Mouse (Mus musculus): Measurements from ENCODE around the gene Brd2. TPM values are rescaled to one million over a fixed set of nuclear protein-coding genes. Genes with fewer than 3 reads are reported as not detected.

Gene Brd2
- total and polyA plus RNA-seq, 3 experiments = 214 to 336 (median 298) TPM

GRCm38 (mm10) chr17:34102831-34103230 lies 19.6 kb downstream of the Brd2 start:
- DNase-seq (ENCODE audit: low spot score) (no peak), ATAC-seq (ENCODE audit: extremely low read depth, insufficient number of reproducible peaks, low FRiP score, poor library complexity, severe bottlenecking) (no peak)
- Histone ChIP-seq H3K27me3 (ENCODE audit: insufficient read depth, low read length) (peaks cover 14% of the 10 kb centered on the region), H3K4me1 (ENCODE audit: insufficient read depth, low read depth, low read length) (peaks cover 32% of the 10 kb centered on the region), H3K4me3 (ENCODE audit: low read depth, low read length) (no peak overlapping the region; the same call in 1 of the 2 replicates), H3K9me3 (replicated peaks) (0 out of 2 replicates have a peak, but pooled peaks cover 2% of the 10 kb centered on the region), H3K36me3 (replicated peaks) (peaks cover 7% of the 10 kb centered on the region)
- TF ChIP-seq GATA2 (IDR thresholded peaks at IDR 0.05; ENCODE audit: borderline replicate concordance, low read depth, low read length) = no peak
- no peak for TF ChIP-seq GATA1 (IDR thresholded peaks at IDR 0.05; ENCODE audit: borderline replicate concordance, low read length)
- TF ChIP-seq CTCF (IDR thresholded peaks at IDR 0.05; ENCODE audit: low read depth, low read length) = no peak
- no peak for TF ChIP-seq TAL1 (conservative IDR thresholded peaks at IDR 0.05; ENCODE audit: low read depth, low read length)
- TF ChIP-seq POLR2AphosphoS5 (IDR thresholded peaks at IDR 0.05; ENCODE audit: insufficient replicate concordance, low read depth, low read length) = no peak

- H3K36me3 ChIP-seq (replicated peaks) = no peaks in the 10 kb centered on the region
- ATAC-seq (ENCODE audit: extremely low read depth, insufficient number of reproducible peaks, low FRiP score, poor library complexity, severe bottlenecking) (peak; percentile 54), DNase-seq (ENCODE audit: low spot score) (peak; percentile 75)
- peaks cover 19% of the 10 kb centered on the region for H3K27me3 ChIP-seq (ENCODE audit: insufficient read depth, low read length)
- peaks cover 32% of the 10 kb centered on the region for H3K4me1 ChIP-seq (ENCODE audit: insufficient read depth, low read depth, low read length)
- 0 out of 2 replicates have a peak, but pooled peaks cover 2% of the 10 kb centered on the region for H3K9me3 ChIP-seq (replicated peaks)
- no peak for TF ChIP-seq TAL1 (conservative IDR thresholded peaks at IDR 0.05; ENCODE audit: low read depth, low read length)
- peak; percentile 64 for TF ChIP-seq CTCF (IDR thresholded peaks at IDR 0.05; ENCODE audit: low read depth, low read length)
- peak overlapping the region; percentile 63 for H3K4me3 ChIP-seq (ENCODE audit: low read depth, low read length)
These were observed 20.8 kb downstream of the Brd2 start for GRCm38 (mm10) chr17:34101604-34102032.

- TF ChIP-seq POLR2AphosphoS5 (IDR thresholded peaks at IDR 0.05; ENCODE audit: insufficient replicate concordance, low read depth, low read length) (no peak), TAL1 (conservative IDR thresholded peaks at IDR 0.05; ENCODE audit: low read depth, low read length) (no peak), CTCF (IDR thresholded peaks at IDR 0.05; ENCODE audit: low read depth, low read length) (no peak), GATA2 (IDR thresholded peaks at IDR 0.05; ENCODE audit: borderline replicate concordance, low read depth, low read length) (no peak), GATA1 (IDR thresholded peaks at IDR 0.05; ENCODE audit: borderline replicate concordance, low read length) (no peak)
- Histone ChIP-seq H3K9me3 (replicated peaks) (0 out of 2 replicates have a peak, but pooled peaks cover 2% of the 10 kb centered on the region), H3K4me1 (ENCODE audit: insufficient read depth, low read depth, low read length) (peaks cover 32% of the 10 kb centered on the region), H3K4me3 (ENCODE audit: low read depth, low read length) (peak overlapping the region; percentile 63; the same call in 1 of the 2 replicates), H3K27me3 (ENCODE audit: insufficient read depth, low read length) (peaks cover 22% of the 10 kb centered on the region), H3K36me3 (replicated peaks) (no peaks in the 10 kb centered on the region)
- DNase-seq (ENCODE audit: low spot score) = no peak
- ATAC-seq (ENCODE audit: extremely low read depth, insufficient number of reproducible peaks, low FRiP score, poor library complexity, severe bottlenecking) = no peak
These were observed 21.2 kb downstream of the Brd2 start for GRCm38 (mm10) chr17:34101185-34101584.

- Histone ChIP-seq H3K27me3 (ENCODE audit: insufficient read depth, low read length) (peaks cover 25% of the 10 kb centered on the region), H3K4me3 (ENCODE audit: low read depth, low read length) (no peak overlapping the region), H3K4me1 (ENCODE audit: insufficient read depth, low read depth, low read length) (peaks cover 32% of the 10 kb centered on the region), H3K36me3 (replicated peaks) (no peaks in the 10 kb centered on the region), H3K9me3 (replicated peaks) (no peaks in the 10 kb centered on the region)
- no peak for TF ChIP-seq POLR2AphosphoS5 (IDR thresholded peaks at IDR 0.05; ENCODE audit: insufficient replicate concordance, low read depth, low read length)
- no peak for TF ChIP-seq GATA2 (IDR thresholded peaks at IDR 0.05; ENCODE audit: borderline replicate concordance, low read depth, low read length)
- TF ChIP-seq TAL1 (conservative IDR thresholded peaks at IDR 0.05; ENCODE audit: low read depth, low read length) = no peak
- no peak for TF ChIP-seq GATA1 (IDR thresholded peaks at IDR 0.05; ENCODE audit: borderline replicate concordance, low read length)
- no peak for TF ChIP-seq CTCF (IDR thresholded peaks at IDR 0.05; ENCODE audit: low read depth, low read length)
- ATAC-seq (ENCODE audit: extremely low read depth, insufficient number of reproducible peaks, low FRiP score, poor library complexity, severe bottlenecking) (no peak), DNase-seq (ENCODE audit: low spot score) (no peak)
These were observed 22.9 kb downstream of the Brd2 start for GRCm38 (mm10) chr17:34099531-34099930.

- no peak for ATAC-seq (ENCODE audit: extremely low read depth, insufficient number of reproducible peaks, low FRiP score, poor library complexity, severe bottlenecking)
- Histone ChIP-seq H3K4me1 (ENCODE audit: insufficient read depth, low read depth, low read length) (peaks cover 35% of the 10 kb centered on the region), H3K27me3 (ENCODE audit: insufficient read depth, low read length) (peaks cover 31% of the 10 kb centered on the region), H3K36me3 (replicated peaks) (no peaks in the 10 kb centered on the region), H3K4me3 (ENCODE audit: low read depth, low read length) (no peak overlapping the region), H3K9me3 (replicated peaks) (no peaks in the 10 kb centered on the region)
- no peak for DNase-seq (ENCODE audit: low spot score)
- TF ChIP-seq GATA1 (IDR thresholded peaks at IDR 0.05; ENCODE audit: borderline replicate concordance, low read length) (no peak), CTCF (IDR thresholded peaks at IDR 0.05; ENCODE audit: low read depth, low read length) (no peak), TAL1 (conservative IDR thresholded peaks at IDR 0.05; ENCODE audit: low read depth, low read length) (no peak), POLR2AphosphoS5 (IDR thresholded peaks at IDR 0.05; ENCODE audit: insufficient replicate concordance, low read depth, low read length) (no peak), GATA2 (IDR thresholded peaks at IDR 0.05; ENCODE audit: borderline replicate concordance, low read depth, low read length) (no peak)
These were observed 23.5 kb downstream of the Brd2 start for GRCm38 (mm10) chr17:34098709-34099479.

- H3K9me3 ChIP-seq (replicated peaks) = no peaks in the 10 kb centered on the region
- H3K27me3 ChIP-seq (ENCODE audit: insufficient read depth, low read length) = peaks cover 43% of the 10 kb centered on the region
- H3K4me3 ChIP-seq (ENCODE audit: low read depth, low read length) = no peak overlapping the region
- H3K4me1 ChIP-seq (ENCODE audit: insufficient read depth, low read depth, low read length) = peaks cover 25% of the 10 kb centered on the region
- TF ChIP-seq GATA1 (IDR thresholded peaks at IDR 0.05; ENCODE audit: borderline replicate concordance, low read length) (no peak), GATA2 (IDR thresholded peaks at IDR 0.05; ENCODE audit: borderline replicate concordance, low read depth, low read length) (no peak), POLR2AphosphoS5 (IDR thresholded peaks at IDR 0.05; ENCODE audit: insufficient replicate concordance, low read depth, low read length) (no peak), TAL1 (conservative IDR thresholded peaks at IDR 0.05; ENCODE audit: low read depth, low read length) (no peak), CTCF (IDR thresholded peaks at IDR 0.05; ENCODE audit: low read depth, low read length) (no peak)
- ATAC-seq (ENCODE audit: extremely low read depth, insufficient number of reproducible peaks, low FRiP score, poor library complexity, severe bottlenecking) (no peak), DNase-seq (ENCODE audit: low spot score) (no peak)
- H3K36me3 ChIP-seq (replicated peaks) = no peaks in the 10 kb centered on the region
These were observed 25.2 kb downstream of the Brd2 start for GRCm38 (mm10) chr17:34097272-34097671.

All from G1E (cell line).